Mouse (Mus musculus) neural tube, embryonic 14.5 days (tissue): ENCODE measurements around the gene Coil. TPM values are rescaled to one million over a fixed set of nuclear protein-coding genes. Genes with fewer than 3 reads are reported as not detected.
"Not testable (repeated sequence)": the region's sequence is repeated elsewhere in the genome, so short reads cannot be mapped to it uniquely, and the experiment has no call there.

Source experiments
- ATAC-seq: fragments of 200-750 bp; cut with Nextera tagmentation; 2 replicates; pipeline ENCODE4 v1.8.0; 2017; ENCODE audit warnings: low read depth, mild to moderate bottlenecking, moderate TSS enrichment, moderate library complexity
- H3K27ac ChIP-seq: fragments of 300-500 bp; sonication (generic); 2 replicates; pipeline ENCODE4 v1.5.1; 2014; ENCODE audit warnings: low read depth, mild to moderate bottlenecking, control low read depth, low read length, moderate library complexity, mixed read lengths
- H3K27me3 ChIP-seq: fragments of 300-500 bp; sonication (generic); 2 replicates; pipeline ENCODE4 v1.6.1; 2014; ENCODE audit warnings: low read length; ENCODE audit not compliant: control insufficient read depth, insufficient read depth
- H3K36me3 ChIP-seq: fragments of 300-500 bp; sonication (generic); 2 replicates; pipeline ENCODE4 v1.6.1; 2014; ENCODE audit warnings: low read length, mixed read lengths; ENCODE audit not compliant: control insufficient read depth, insufficient read depth
- H3K4me1 ChIP-seq: fragments of 300-500 bp; sonication (generic); 2 replicates; pipeline ENCODE4 v1.6.1; 2014; ENCODE audit warnings: low read length; ENCODE audit not compliant: control insufficient read depth, insufficient read depth
- H3K4me2 ChIP-seq: fragments of 300-500 bp; sonication (generic); 2 replicates; pipeline ENCODE4 v1.6.1; 2014; ENCODE audit warnings: mild to moderate bottlenecking, low read depth, low read length, control low read depth
- H3K4me3 ChIP-seq: fragments of 300-500 bp; sonication (generic); 2 replicates; pipeline ENCODE4 v1.5.1; 2014; ENCODE audit warnings: low read depth, low read length, control low read depth, mixed read lengths
- H3K9ac ChIP-seq: fragments of 300-500 bp; sonication (generic); replicated peaks from 2 replicates; pipeline ENCODE4 v1.6.1; 2014; ENCODE audit warnings: low read depth, mild to moderate bottlenecking, control low read depth, low read length, mixed read lengths
- H3K9me3 ChIP-seq: fragments of 300-500 bp; sonication (generic); 2 replicates; pipeline ENCODE4 v1.6.1; 2016; ENCODE audit warnings: low read length; ENCODE audit not compliant: control insufficient read depth
- WGBS: fragments of 180-500 bp; shearing (Covaris S2); extraction: QIAGEN DNeasy Blood & Tissue Kit; methylation state at CpG from one replicate; pipeline ENCODE4 v1.1.7; 2014; 5-methylcytosine and 5-hydroxymethylcytosine counted together
- polyA plus RNA-seq: library from polyadenylated mRNA; unstranded; fragments of >200 nt; fragmentation: Nextera tagmentation; extraction: Ambion mirVana; gene quantifications from 2 replicates; pipeline ENCODE4 v1.2.1, GENCODE M21; 2014

The Coil gene
- polyA plus RNA-seq, 1 experiment from 2014 or later, result 17.0 TPM

- no peak for ATAC-seq
- H3K9me3 ChIP-seq, result no peaks in the 10 kb centered on the region
These were observed 65.5 kb downstream of the Coil start for GRCm38 (mm10) chr11:89035552-89035951.

GRCm38 (mm10) chr11:89038496-89038895 is 68.4 kb downstream of the Coil start:
- ATAC-seq, result no peak
- no peak overlapping the region for H3K4me3 ChIP-seq

More at GRCm38 (mm10) chr11:89035552-89035951, 65.5 kb downstream of the Coil start:
- no peak overlapping the region for H3K4me2 ChIP-seq
- H3K9ac ChIP-seq, result no peak overlapping the region
- H3K36me3 ChIP-seq, result peaks cover 18% of the 10 kb centered on the region
- H3K27ac ChIP-seq, result no peak overlapping the region
- no peak overlapping the region for H3K4me3 ChIP-seq
- no peaks in the 10 kb centered on the region for H3K27me3 ChIP-seq
- no peaks in the 10 kb centered on the region for H3K4me1 ChIP-seq
- 86% methylated on average over 3 of the region's 3 CpGs for WGBS

GRCm38 (mm10) chr11:89039325-89039724 is 69.3 kb downstream of the Coil start:
- no peak overlapping the region for H3K4me2 ChIP-seq
- 45% methylated on average over 3 of the region's 3 CpGs for WGBS
- ATAC-seq, result no peak
- no peak overlapping the region for H3K4me3 ChIP-seq
- no peaks in the 10 kb centered on the region for H3K4me1 ChIP-seq
- H3K27ac ChIP-seq, result no peak overlapping the region
- H3K27me3 ChIP-seq, result no peaks in the 10 kb centered on the region
- no peak overlapping the region for H3K9ac ChIP-seq
- H3K9me3 ChIP-seq, result no peaks in the 10 kb centered on the region
- peaks cover 25% of the 10 kb centered on the region for H3K36me3 ChIP-seq

More at GRCm38 (mm10) chr11:89038496-89038895, 68.4 kb downstream of the Coil start:
- Histone ChIP-seq H3K27me3 (no peaks in the 10 kb centered on the region), H3K9me3 (no peaks in the 10 kb centered on the region), H3K4me1 (no peaks in the 10 kb centered on the region), H3K9ac (no peak overlapping the region), H3K27ac (no peak overlapping the region), H3K36me3 (peaks cover 24% of the 10 kb centered on the region), H3K4me2 (no peak overlapping the region)
- WGBS, result 90% methylated on average over 6 of the region's 6 CpGs

- peaks cover 39% of the 10 kb centered on the region for H3K36me3 ChIP-seq
- not testable (repeated sequence) for H3K9ac ChIP-seq, H3K9me3 ChIP-seq, H3K27me3 ChIP-seq, ATAC-seq, H3K4me1 ChIP-seq, H3K4me3 ChIP-seq, H3K27ac ChIP-seq, H3K4me2 ChIP-seq
- 91% methylated on average over 6 of the region's 7 CpGs for WGBS
These were observed 71.0 kb downstream of the Coil start for GRCm38 (mm10) chr11:89041073-89041472.

Other genes with a start within 250 kb of the Coil start
- gene Akap1, start 105.7 kb upstream of the Coil start, polyA plus RNA-seq, result 25.6 and 26.0 TPM in 2 replicates
- 23.7 and 28.0 TPM in 2 replicates for gene Scpep1, start 14.8 kb upstream of the Coil start, polyA plus RNA-seq
- gene Elobl, start 3.3 kb upstream of the Coil start, polyA plus RNA-seq, result not detected in 2 replicates
- 3.3 and 4.7 TPM in 2 replicates for gene Trim25, start 29.1 kb downstream of the Coil start, polyA plus RNA-seq
- gene Dgke, start 96.6 kb downstream of the Coil start, polyA plus RNA-seq, result 17.7 and 19.9 TPM in 2 replicates
- gene Gm525, start 103.6 kb downstream of the Coil start, polyA plus RNA-seq, result not detected in 2 replicates